Mouse (Mus musculus): ENCODE measurements around the gene Bcl2l10. TPM values are rescaled to one million over a fixed set of nuclear protein-coding genes. Genes with fewer than 3 reads are reported as not detected.

Gene Bcl2l10
- polyA plus RNA-seq, 3 experiments from 2014 or later = not detected

Other genes starting within 250 kb of the Bcl2l10 start
- under 1 TPM in 2 of 3 experiments, not detected in 1; 0.24 to 0.30 TPM for gene Myo5c, start 115.7 kb upstream of the Bcl2l10 start, polyA plus RNA-seq (2017; shearing (Covaris generic))
- gene Gnb5, start 41.5 kb upstream of the Bcl2l10 start, polyA plus RNA-seq (2017; shearing (Covaris generic)) = 10 to 100 TPM in 1 of 3 experiments, 1 to 10 TPM in 2; 6.8 to 10.1 (median 8.8) TPM
- gene Mapk6, start 62.2 kb downstream of the Bcl2l10 start, polyA plus RNA-seq (2017; shearing (Covaris generic)) = 10 to 100 TPM; 34.8 to 50.4 (median 39.5) TPM
- 10 to 100 TPM; 29.1 to 46.7 (median 39.9) TPM for gene Leo1, start 93.8 kb downstream of the Bcl2l10 start, polyA plus RNA-seq (2017; shearing (Covaris generic))
- 100 to 1,000 TPM; 142 to 214 (median 146) TPM for gene Tmod3, start 211.9 kb downstream of the Bcl2l10 start, polyA plus RNA-seq (2017; shearing (Covaris generic))